Mouse (Mus musculus) cerebellum, adult 2 months (tissue): Measurements from ENCODE around the gene Rasa2.

Source experiments
- CTCF ChIP-seq: fragments of 200-500 bp; IDR thresholded peaks from 2 replicates; pipeline ENCODE4 v1.5.1; 2011; ENCODE audit warnings: low read depth, mild to moderate bottlenecking, control low read depth, low read length, moderate library complexity, borderline replicate concordance; ENCODE audit not compliant: insufficient read depth
- POLR2A ChIP-seq: fragments of 200-500 bp; IDR thresholded peaks from 2 replicates; pipeline ENCODE4 v1.6.1; 2011; ENCODE audit warnings: low read length, control low read depth, borderline replicate concordance; ENCODE audit not compliant: insufficient read depth

DNA sequence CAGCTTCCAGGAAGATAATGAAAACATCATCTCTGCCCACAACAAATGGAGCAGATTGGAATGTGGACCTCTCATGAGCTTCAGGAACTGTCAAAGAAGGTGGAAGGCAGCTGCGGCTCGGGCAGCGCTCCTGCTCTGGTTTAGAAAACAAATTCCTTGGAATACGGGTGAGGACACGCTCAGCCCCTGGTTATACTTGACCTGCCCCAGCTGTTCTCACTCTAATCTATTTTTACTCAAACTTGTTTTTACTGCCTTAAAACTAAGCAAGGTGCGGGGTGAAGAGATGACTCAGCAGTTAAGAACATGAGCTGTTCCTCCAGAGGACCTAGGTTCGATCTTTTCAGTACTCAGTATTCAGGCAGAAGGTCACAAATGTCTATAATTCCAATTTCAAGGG, 130.2 kb downstream of the Rasa2 start:
- TF ChIP-seq POLR2A (no peak), CTCF (no peak)
